Mouse (Mus musculus): ENCODE measurements around the gene Chrm1. TPM values are rescaled to one million over a fixed set of nuclear protein-coding genes. Genes with fewer than 3 reads are reported as not detected.

Chrm1 gene
- polyA plus RNA-seq (2012; ENCODE audit: low replicate concordance) = not detected in 2 replicates

DNA sequence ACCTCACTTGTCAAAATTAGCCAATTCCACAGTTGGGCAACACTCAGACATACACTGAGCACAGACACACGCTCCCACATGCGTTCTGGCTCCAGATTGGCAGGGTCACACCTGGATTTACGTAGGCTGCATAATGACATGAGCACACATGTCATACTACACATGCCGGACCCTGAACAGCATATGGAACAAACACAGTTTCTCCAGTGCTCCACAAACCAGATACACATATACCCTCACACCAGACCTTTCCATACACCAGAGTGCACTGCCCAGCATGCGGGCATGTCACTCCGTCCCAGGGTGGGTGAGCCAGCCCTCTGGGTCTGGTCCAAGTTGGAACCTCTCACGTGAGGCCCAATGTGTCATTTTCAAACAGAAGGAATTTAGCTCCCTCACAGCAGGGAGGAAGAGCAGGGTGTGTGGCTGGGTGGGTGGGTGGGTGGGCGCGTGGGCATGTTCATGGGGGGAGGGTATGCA lies at the start of gene Chrm1:
Gene Chrm1 (plus strand): TSS at position 430 of the 480 bp plus-strand sequence.

DNA sequence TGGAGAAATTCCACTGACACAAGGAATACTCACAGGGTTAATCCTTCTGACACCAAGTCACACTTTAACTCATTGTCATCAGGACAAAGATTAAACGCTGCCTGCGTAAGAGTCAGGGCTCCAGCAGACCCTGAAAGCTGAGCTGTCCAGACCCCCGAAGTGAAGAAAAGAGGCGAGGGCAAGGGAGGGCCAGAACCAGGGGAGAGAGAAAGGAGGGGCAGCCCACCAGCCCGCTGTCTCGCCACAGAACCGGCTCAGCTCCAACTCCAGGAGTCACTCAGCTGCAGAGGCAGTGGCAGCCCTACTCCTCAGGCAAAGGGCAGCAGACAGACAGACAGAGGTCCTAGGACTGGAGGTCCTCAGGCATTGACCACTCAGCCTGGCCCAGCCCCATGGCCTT lies 45.7 kb upstream of the Chrm1 start, which contains the start of gene Slc22a6:
Gene Slc22a6 (plus strand): TSS at position 136 of the 400 bp plus-strand sequence.

DNA sequence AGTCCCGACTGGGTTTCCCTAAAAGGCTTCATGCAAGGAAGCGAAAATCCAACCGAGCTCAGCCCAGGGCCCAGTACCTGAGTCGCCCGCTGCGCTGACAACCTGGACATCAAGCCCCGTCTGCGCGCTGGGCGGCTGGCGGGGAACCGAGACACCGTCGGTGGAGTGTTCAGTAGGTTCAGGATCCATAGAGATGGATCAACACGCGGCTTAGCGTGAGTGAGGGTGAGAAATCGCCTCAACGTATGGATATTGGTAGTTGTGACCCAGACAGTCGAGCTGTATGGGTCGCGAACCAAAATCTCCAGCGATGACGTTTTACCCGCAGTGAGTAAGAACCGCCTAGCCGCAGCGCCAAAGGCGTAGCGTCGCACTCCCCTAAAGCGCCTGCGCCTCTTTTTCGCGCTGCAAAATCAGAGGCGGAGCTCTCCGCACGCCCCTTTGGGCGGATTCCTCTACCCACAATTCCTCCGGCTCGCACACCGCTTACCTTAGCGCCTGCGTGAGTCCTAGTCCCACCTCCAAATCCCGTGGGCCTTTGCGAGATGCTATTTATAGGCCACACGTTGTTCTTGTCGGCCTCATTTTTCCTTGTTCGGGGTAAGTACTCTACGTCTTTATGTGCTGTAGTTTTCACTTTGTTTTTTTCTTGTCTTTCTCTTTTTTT lies 59.5 kb downstream of the Chrm1 start, which contains the start of gene Slc3a2:
Gene Slc3a2 (minus strand): TSS at position 463 of the 667 bp plus-strand sequence.

Other genes starting within 250 kb of the Chrm1 start
- gene Slc22a8, start 72.5 kb upstream of the Chrm1 start, polyA plus RNA-seq (2012; ENCODE audit: low replicate concordance) = not detected in 2 replicates
- gene Slc22a6, start 45.8 kb upstream of the Chrm1 start, polyA plus RNA-seq (2012; ENCODE audit: low replicate concordance) = not detected in 2 replicates
- gene Slc3a2, start 59.6 kb downstream of the Chrm1 start, polyA plus RNA-seq (2012; ENCODE audit: low replicate concordance) = 129 and 167 TPM in 2 replicates
- gene Wdr74, start 72.0 kb downstream of the Chrm1 start, polyA plus RNA-seq (2012; ENCODE audit: low replicate concordance) = 21.6 and 29.2 TPM in 2 replicates
- gene 1700092M07Rik, start 76.9 kb downstream of the Chrm1 start, polyA plus RNA-seq (2012; ENCODE audit: low replicate concordance) = not detected in 2 replicates
- gene Stx5a, start 77.6 kb downstream of the Chrm1 start, polyA plus RNA-seq (2012; ENCODE audit: low replicate concordance) = 17.5 and 22.6 TPM in 2 replicates
- gene Nxf1, start 93.3 kb downstream of the Chrm1 start, polyA plus RNA-seq (2012; ENCODE audit: low replicate concordance) = 39.0 and 42.9 TPM in 2 replicates
- 69.6 and 147 TPM in 2 replicates for gene Tmem223, start 107.2 kb downstream of the Chrm1 start, polyA plus RNA-seq (2012; ENCODE audit: low replicate concordance)
- 19.3 and 85.5 TPM in 2 replicates for gene Tmem179b, start 110.7 kb downstream of the Chrm1 start, polyA plus RNA-seq (2012; ENCODE audit: low replicate concordance)
- gene Taf6l, start 122.6 kb downstream of the Chrm1 start, polyA plus RNA-seq (2012; ENCODE audit: low replicate concordance) = 47.7 and 56.1 TPM in 2 replicates
- gene Polr2g, start 134.8 kb downstream of the Chrm1 start, polyA plus RNA-seq (2012; ENCODE audit: low replicate concordance) = 4.5 and 17.9 TPM in 2 replicates
- gene Zbtb3, start 138.8 kb downstream of the Chrm1 start, polyA plus RNA-seq (2012; ENCODE audit: low replicate concordance) = 0.39 and 2.0 TPM in 2 replicates
- 4.0 and 4.6 TPM in 2 replicates for gene Ttc9c, start 155.5 kb downstream of the Chrm1 start, polyA plus RNA-seq (2012; ENCODE audit: low replicate concordance)
- gene Hnrnpul2, start 156.2 kb downstream of the Chrm1 start, polyA plus RNA-seq (2012; ENCODE audit: low replicate concordance) = 59.4 and 120 TPM in 2 replicates
- gene AC129217.1, start 166.0 kb downstream of the Chrm1 start, polyA plus RNA-seq (2012; ENCODE audit: low replicate concordance) = 40.3 and 101 TPM in 2 replicates
- gene Bscl2, start 173.7 kb downstream of the Chrm1 start, polyA plus RNA-seq (2012; ENCODE audit: low replicate concordance) = 36.5 and 111 TPM in 2 replicates
- gene Gng3, start 175.4 kb downstream of the Chrm1 start, polyA plus RNA-seq (2012; ENCODE audit: low replicate concordance) = not detected in 2 replicates
- gene Lrrn4cl, start 187.0 kb downstream of the Chrm1 start, polyA plus RNA-seq (2012; ENCODE audit: low replicate concordance) = 0.09 and 0.24 TPM in 2 replicates
- 78.0 and 79.9 TPM in 2 replicates for gene Ubxn1, start 207.7 kb downstream of the Chrm1 start, polyA plus RNA-seq (2012; ENCODE audit: low replicate concordance)
- gene Uqcc3, start 217.1 kb downstream of the Chrm1 start, polyA plus RNA-seq (2012; ENCODE audit: low replicate concordance) = 10.7 and 29.9 TPM in 2 replicates
- gene Lbhd1, start 219.9 kb downstream of the Chrm1 start, polyA plus RNA-seq (2012; ENCODE audit: low replicate concordance) = 1.7 TPM in 1 of 2 replicates, not detected in the other
- not detected in 2 replicates for gene Gm49403, start 220.1 kb downstream of the Chrm1 start, polyA plus RNA-seq (2012; ENCODE audit: low replicate concordance)
- 12.1 and 24.9 TPM in 2 replicates for gene 1810009A15Rik, start 225.1 kb downstream of the Chrm1 start, polyA plus RNA-seq (2012; ENCODE audit: low replicate concordance)
- 0.92 and 16.1 TPM in 2 replicates for gene Gm49416, start 225.1 kb downstream of the Chrm1 start, polyA plus RNA-seq (2012; ENCODE audit: low replicate concordance)
- gene Ints5, start 229.2 kb downstream of the Chrm1 start, polyA plus RNA-seq (2012; ENCODE audit: low replicate concordance) = 35.0 and 93.2 TPM in 2 replicates
- gene Ganab, start 234.3 kb downstream of the Chrm1 start, polyA plus RNA-seq (2012; ENCODE audit: low replicate concordance) = 35.8 and 36.8 TPM in 2 replicates

Data from leukemia stem cell, adult 10-12 weeks (primary cell).